Mouse (Mus musculus) intestine, embryonic 15.5 days (tissue): Measurements from ENCODE around the gene Zyg11b. TPM values are rescaled to one million over a fixed set of nuclear protein-coding genes. Genes with fewer than 3 reads are reported as not detected.

Experiments used
- ATAC-seq: fragments of 200-750 bp; cut with Nextera tagmentation; 2 replicates; pipeline ENCODE4 v1.8.0; 2017; ENCODE audit warnings: moderate TSS enrichment, moderate library complexity
- H3K27ac ChIP-seq: fragments of 300-500 bp; sonication (generic); 2 replicates; pipeline ENCODE4 v1.5.1; 2015; ENCODE audit warnings: mild to moderate bottlenecking, inconsistent platforms
- H3K27me3 ChIP-seq: fragments of 300-500 bp; sonication (generic); replicated peaks from 2 replicates; pipeline ENCODE4 v1.6.1; 2015; ENCODE audit warnings: inconsistent platforms
- H3K36me3 ChIP-seq: fragments of 300-500 bp; sonication (generic); 2 replicates; pipeline ENCODE4 v1.6.1; 2015; ENCODE audit warnings: inconsistent platforms
- H3K4me1 ChIP-seq: fragments of 300-500 bp; sonication (generic); replicated peaks from 2 replicates; pipeline ENCODE4 v1.6.1; 2015; ENCODE audit warnings: inconsistent platforms
- H3K4me2 ChIP-seq: fragments of 300-500 bp; sonication (generic); replicated peaks from 2 replicates; pipeline ENCODE4 v1.6.1; 2015; ENCODE audit warnings: mild to moderate bottlenecking, inconsistent platforms
- H3K4me3 ChIP-seq: fragments of 300-500 bp; sonication (generic); replicated peaks from 2 replicates; pipeline ENCODE4 v1.5.1; 2015; ENCODE audit warnings: inconsistent platforms
- H3K9ac ChIP-seq: fragments of 300-500 bp; sonication (generic); 2 replicates; pipeline ENCODE4 v1.6.1; 2015; ENCODE audit warnings: inconsistent platforms
- H3K9me3 ChIP-seq: fragments of 300-500 bp; sonication (generic); 2 replicates; pipeline ENCODE4 v1.6.1; 2016; ENCODE audit warnings: inconsistent platforms
- WGBS: fragments of 180-500 bp; shearing (Covaris S2); methylation state at CpG from one replicate; pipeline ENCODE4 v1.1.7; 2015; 5-methylcytosine and 5-hydroxymethylcytosine counted together
- polyA plus RNA-seq: library from polyadenylated mRNA; unstranded; fragments of >200 nt; fragmentation: Nextera tagmentation; extraction: Ambion mirVana; gene quantifications from 2 replicates; pipeline ENCODE4 v1.2.1, GENCODE M21; 2015

Zyg11b gene
- 8.3 and 8.6 TPM in 2 replicates for polyA plus RNA-seq

DNA sequence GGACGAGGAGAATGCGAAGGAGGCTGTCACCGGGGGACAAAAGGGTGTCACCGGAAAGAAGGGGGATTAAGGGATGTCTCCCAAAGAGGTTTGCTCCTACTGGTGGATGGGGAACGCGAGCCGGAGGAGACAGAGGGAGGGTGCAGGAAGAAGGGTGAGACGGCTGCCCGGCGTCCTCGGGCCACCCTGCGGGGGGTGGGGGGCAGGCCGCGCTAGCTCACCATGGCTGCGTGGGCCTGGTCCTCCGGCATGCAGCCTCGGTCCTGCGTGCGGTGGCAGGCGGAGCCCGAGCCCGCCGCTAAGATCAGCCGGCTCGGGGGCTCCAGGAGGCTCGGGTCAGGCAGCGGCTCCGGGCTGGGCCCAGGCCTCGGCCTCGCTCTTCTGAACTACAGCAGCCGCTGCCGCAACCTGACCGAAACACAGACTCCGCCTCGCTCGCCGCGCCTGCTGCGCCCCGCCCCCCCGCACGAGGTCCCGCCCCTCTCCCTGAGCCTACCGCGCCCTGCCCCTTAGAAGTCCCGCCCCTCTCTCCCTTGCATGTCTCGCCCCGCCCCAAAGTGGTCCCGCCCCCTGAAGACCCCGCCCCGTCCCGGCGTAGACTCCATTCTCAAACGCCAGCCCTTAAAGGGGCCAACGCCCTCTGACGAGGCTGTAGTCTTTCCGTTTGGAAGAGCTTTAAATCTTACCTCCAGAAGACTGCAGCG lies at the start of gene Zyg11b:
Zyg11b (minus strand) TSS at position 427 of the 704 bp plus-strand sequence.
- Histone ChIP-seq H3K27me3 (no peaks in the 10 kb centered on the region), H3K27ac (peak within 1 kb of the TSS; percentile 91), H3K9ac (peak within 1 kb of the TSS; percentile 97), H3K4me1 (peaks cover 9% of the 10 kb centered on the region), H3K4me3 (peak within 1 kb of the TSS; percentile 91), H3K36me3 (no peaks in the 10 kb centered on the region), H3K4me2 (peak within 1 kb of the TSS; percentile 76), H3K9me3 (no peaks in the 10 kb centered on the region)
- ATAC-seq, result peak; percentile 97
- under 1% methylated on average over 55 of the region's 58 CpGs for WGBS

DNA sequence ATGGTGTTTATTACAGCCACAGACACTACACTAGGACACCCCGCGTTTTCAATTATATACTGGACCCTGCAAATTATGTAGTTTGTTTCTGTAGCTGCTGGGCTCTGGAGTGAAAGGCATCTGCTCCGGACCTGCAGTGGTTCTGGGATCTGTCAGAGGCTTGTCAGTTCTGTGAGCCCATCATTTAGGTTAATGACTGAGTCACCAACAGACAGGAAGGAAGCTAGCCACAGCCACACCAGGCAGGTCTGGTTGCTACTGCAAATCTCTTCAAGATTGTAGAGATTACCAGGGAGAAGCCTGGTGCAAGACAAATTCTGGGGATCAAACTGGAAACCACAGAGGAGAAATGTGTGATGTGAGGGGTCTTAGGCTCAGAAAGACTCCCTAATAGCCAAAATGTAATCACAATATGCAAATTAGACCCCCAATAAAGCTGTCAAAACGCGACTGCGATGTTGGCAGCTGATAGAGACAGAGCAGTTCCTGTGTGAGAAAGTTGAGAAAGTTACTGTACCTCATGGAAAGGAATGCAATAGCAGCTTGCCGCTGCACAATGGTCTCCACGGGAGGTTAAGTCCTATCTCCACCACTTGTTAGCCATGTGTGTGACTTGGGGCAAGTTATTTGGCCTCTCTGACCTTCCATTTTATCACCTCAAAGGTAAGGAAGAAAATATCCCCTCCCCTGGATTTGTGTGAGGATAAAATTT lies 49.1 kb upstream of the Zyg11b start:
- Histone ChIP-seq H3K4me3 (no peak overlapping the region), H3K27me3 (no peaks in the 10 kb centered on the region), H3K27ac (0 out of 2 replicates have a peak overlapping the region, but pooled peaks have one; percentile 49), H3K4me1 (peaks cover 42% of the 10 kb centered on the region), H3K9ac (no peak overlapping the region), H3K9me3 (no peaks in the 10 kb centered on the region), H3K36me3 (no peaks in the 10 kb centered on the region), H3K4me2 (no peak overlapping the region)
- ATAC-seq, result no peak
- WGBS, result 26% methylated on average over 8 of the region's 8 CpGs

DNA sequence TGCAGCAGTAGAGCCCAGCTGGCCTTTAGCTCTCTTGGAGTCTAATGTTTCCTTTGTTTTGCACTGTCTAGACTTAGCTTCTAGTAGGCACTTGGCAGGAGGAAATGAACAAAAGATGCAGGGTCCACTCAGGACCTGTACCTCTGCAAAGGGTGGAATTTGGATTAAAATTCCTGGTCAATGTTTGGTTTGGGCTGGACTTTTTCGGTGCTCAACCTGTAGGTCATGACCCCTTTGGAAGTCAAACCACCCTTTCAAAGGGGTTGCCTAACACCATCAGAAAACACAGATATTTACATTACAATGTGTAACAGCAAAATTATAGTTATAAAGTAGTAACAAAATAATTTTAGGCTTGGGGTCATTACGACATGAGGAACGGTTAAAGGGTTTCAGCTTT lies 48.2 kb upstream of the Zyg11b start:
- H3K4me2 ChIP-seq, result no peak overlapping the region
- H3K4me3 ChIP-seq, result no peak overlapping the region
- no peaks in the 10 kb centered on the region for H3K36me3 ChIP-seq
- H3K27me3 ChIP-seq, result no peaks in the 10 kb centered on the region
- no peak for ATAC-seq
- peaks cover 46% of the 10 kb centered on the region for H3K4me1 ChIP-seq
- peak overlapping the region; percentile 23; the same call in 1 of the 2 replicates for H3K27ac ChIP-seq
- WGBS, result 80% methylated on average over 3 of the region's 3 CpGs
- no peak overlapping the region for H3K9ac ChIP-seq
- no peaks in the 10 kb centered on the region for H3K9me3 ChIP-seq

DNA sequence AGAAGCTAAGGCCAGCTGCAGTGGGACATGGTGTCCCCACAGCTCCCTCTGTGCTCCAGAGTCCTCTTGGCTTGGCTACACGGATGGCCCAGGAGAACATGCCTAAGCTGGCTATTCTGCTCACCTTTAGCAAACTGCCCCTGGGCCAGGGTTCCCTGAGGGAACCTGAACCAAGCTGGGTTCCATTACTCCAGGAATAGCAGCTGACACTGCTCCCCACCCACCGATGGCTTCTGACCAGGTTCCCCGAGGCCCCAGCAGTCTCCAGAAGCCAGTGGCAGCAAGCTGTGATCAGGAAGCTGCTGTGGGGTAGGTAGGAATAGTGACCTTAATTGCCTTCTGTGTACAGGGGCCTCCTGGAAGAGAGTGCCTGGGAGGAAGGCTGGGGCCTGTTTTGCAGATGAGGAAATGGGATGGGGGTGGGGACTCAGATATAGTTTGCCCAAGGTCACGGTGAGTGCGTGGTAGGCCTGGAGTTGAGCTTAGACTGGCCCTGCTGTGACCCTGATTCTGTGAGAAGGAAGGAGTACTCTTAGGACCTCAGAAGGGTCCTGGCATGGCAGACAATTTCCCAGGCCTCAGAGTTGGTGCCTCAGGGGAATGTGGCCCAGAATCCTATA lies 47.5 kb upstream of the Zyg11b start:
- WGBS, result 22% methylated on average over 5 of the region's 5 CpGs
- Histone ChIP-seq H3K9ac (no peak overlapping the region), H3K4me3 (no peak overlapping the region), H3K4me2 (no peak overlapping the region), H3K27ac (peak overlapping the region; percentile 23; the same call in 1 of the 2 replicates), H3K27me3 (no peaks in the 10 kb centered on the region), H3K4me1 (peaks cover 46% of the 10 kb centered on the region), H3K36me3 (no peaks in the 10 kb centered on the region), H3K9me3 (no peaks in the 10 kb centered on the region)
- peak; percentile 57 for ATAC-seq

DNA sequence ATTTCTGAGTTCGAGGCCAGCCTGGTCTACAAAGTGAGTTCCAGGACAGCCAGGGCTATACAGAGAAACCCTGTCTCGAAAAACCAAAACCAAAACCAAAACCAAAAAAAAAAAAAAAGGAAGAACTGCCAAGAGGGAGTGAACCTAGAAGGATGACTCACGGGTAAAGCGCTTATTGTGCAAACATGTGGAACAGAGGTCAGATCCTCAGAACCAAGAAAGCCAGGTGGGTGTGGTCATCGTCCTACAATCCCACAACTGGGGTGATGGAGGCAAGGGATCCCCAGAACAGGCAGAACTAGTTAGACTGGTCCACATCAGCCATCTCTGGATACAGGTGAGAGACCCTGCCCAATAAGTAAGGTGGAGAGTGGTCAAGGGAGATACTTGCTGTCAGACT lies 46.2 kb upstream of the Zyg11b start:
- no peak overlapping the region for H3K4me3 ChIP-seq
- no peak overlapping the region for H3K27ac ChIP-seq
- no peak overlapping the region for H3K4me2 ChIP-seq
- H3K36me3 ChIP-seq, result no peaks in the 10 kb centered on the region
- no peak overlapping the region for H3K9ac ChIP-seq
- no peaks in the 10 kb centered on the region for H3K9me3 ChIP-seq
- peaks cover 46% of the 10 kb centered on the region for H3K4me1 ChIP-seq
- H3K27me3 ChIP-seq, result no peaks in the 10 kb centered on the region
- ATAC-seq, result peak; percentile 67
- WGBS, result 65% methylated on average over 5 of the region's 5 CpGs

DNA sequence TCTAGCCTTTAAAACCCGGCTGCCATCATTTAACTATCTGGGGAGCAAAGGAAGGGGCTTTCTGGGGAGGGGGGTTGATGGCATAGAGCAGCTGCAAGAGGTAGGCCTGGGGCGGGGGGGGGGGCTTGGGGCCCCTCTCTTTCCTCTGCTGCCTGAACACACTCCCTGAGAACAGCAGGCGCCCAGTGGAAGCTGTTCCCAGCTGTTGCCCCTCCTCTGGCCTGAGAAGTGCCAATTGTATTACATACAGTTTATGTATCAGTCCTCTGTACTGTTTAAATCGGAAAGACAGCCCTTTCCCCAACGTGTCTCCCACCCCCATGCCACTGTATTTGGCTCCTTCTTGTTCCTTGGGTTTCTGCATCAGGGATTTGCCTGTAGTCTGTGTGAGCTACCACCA lies 44.9 kb upstream of the Zyg11b start:
- H3K9ac ChIP-seq, result no peak overlapping the region
- H3K4me1 ChIP-seq, result peaks cover 39% of the 10 kb centered on the region
- no peak overlapping the region for H3K4me2 ChIP-seq
- ATAC-seq, result no peak
- no peaks in the 10 kb centered on the region for H3K9me3 ChIP-seq
- H3K36me3 ChIP-seq, result no peaks in the 10 kb centered on the region
- H3K4me3 ChIP-seq, result no peak overlapping the region
- H3K27me3 ChIP-seq, result no peaks in the 10 kb centered on the region
- H3K27ac ChIP-seq, result peak overlapping the region; percentile 2; the same call in 1 of the 2 replicates
- WGBS, result 31% methylated on average over 4 of the region's 5 CpGs

DNA sequence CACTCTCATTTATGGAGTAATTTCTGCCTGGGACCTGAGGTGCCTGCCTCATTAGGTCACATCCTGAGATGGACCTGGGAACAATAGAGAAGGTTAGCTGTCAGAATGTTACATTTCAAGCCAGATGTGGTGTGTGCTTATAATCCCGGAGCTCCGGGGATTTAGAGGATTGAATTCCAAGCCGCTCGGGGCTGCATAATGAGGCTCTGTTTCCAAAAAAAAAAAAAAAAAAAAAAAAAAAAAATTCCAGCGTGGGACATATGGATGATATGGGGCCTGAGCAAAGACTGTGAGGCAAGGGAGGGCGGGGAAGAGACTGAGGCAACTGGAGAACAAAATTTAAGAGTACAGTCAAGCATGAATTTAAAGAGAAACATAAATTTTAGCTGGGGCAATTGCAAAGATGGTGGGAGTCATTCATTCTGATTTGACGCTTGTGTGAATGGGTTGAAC lies 43.8 kb upstream of the Zyg11b start:
- H3K9me3 ChIP-seq, result no peaks in the 10 kb centered on the region
- H3K27ac ChIP-seq, result 0 out of 2 replicates have a peak overlapping the region, but pooled peaks have one; percentile 38
- no peaks in the 10 kb centered on the region for H3K27me3 ChIP-seq
- no peaks in the 10 kb centered on the region for H3K36me3 ChIP-seq
- no peak overlapping the region for H3K9ac ChIP-seq
- WGBS, result 32% methylated on average over 7 of the region's 7 CpGs
- H3K4me3 ChIP-seq, result no peak overlapping the region
- H3K4me2 ChIP-seq, result no peak overlapping the region
- H3K4me1 ChIP-seq, result peaks cover 27% of the 10 kb centered on the region
- no peak for ATAC-seq

DNA sequence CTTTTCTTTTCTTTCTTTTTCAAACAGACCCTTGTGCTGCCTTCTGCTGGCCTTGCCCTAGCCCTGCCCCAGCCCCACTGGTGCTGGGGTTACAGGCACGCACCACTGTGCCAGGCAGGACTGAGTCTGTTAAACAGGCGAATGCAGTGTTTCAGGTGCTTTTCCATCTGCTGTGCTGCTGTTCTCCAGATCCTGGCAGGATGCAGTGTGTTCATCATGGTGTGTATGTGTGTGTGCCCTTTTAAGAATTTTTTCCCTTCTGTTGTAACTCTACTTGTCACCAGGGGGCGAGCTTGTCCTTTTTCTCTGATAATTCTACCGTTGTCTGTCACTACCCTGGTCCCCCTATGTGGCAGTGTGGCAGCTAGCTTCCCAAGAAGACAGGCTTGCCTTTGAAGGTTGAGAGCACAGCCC lies 38.4 kb upstream of the Zyg11b start:
- 14% methylated on average over 4 of the region's 4 CpGs for WGBS

DNA sequence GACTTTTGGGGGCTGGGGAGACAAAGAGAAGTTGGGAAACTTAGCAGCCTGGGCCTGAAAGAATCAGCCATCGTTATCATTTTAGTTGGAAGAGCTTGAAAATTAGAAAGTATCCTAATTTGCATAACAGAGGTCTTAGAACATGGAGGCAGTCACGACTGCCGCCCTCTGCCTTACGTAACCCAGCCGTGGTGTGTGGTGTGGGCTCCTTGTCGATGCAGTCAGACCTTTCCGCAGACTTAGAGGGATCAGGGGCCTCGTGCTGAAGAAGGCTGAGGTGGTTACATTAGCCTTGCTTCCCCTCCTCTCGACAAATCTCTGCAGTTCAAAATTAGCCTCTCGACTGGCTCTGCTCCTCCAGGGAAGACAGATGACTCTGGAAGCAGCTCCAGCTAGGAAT lies 37.9 kb upstream of the Zyg11b start:
- Histone ChIP-seq H3K4me2 (no peak overlapping the region), H3K9ac (no peak overlapping the region), H3K27ac (no peak overlapping the region; the same call in 1 of the 2 replicates), H3K4me3 (no peak overlapping the region), H3K36me3 (peaks cover 19% of the 10 kb centered on the region; the same call in 1 of the 2 replicates), H3K9me3 (no peaks in the 10 kb centered on the region), H3K4me1 (0 out of 2 replicates have a peak, but pooled peaks cover 8% of the 10 kb centered on the region), H3K27me3 (no peaks in the 10 kb centered on the region)
- ATAC-seq, result peak; percentile 22; the same call in 1 of the 2 replicates
- WGBS, result 61% methylated on average over 10 of the region's 10 CpGs

More for the DNA sequence above, 38.4 kb upstream of the Zyg11b start:
- H3K36me3 ChIP-seq, result peaks cover 19% of the 10 kb centered on the region; the same call in 1 of the 2 replicates
- no peak overlapping the region for H3K4me2 ChIP-seq
- H3K27ac ChIP-seq, result no peak overlapping the region
- H3K9ac ChIP-seq, result no peak overlapping the region
- H3K4me3 ChIP-seq, result no peak overlapping the region
- H3K4me1 ChIP-seq, result 0 out of 2 replicates have a peak, but pooled peaks cover 9% of the 10 kb centered on the region
- no peaks in the 10 kb centered on the region for H3K27me3 ChIP-seq
- peak; percentile 85 for ATAC-seq
- no peaks in the 10 kb centered on the region for H3K9me3 ChIP-seq

DNA sequence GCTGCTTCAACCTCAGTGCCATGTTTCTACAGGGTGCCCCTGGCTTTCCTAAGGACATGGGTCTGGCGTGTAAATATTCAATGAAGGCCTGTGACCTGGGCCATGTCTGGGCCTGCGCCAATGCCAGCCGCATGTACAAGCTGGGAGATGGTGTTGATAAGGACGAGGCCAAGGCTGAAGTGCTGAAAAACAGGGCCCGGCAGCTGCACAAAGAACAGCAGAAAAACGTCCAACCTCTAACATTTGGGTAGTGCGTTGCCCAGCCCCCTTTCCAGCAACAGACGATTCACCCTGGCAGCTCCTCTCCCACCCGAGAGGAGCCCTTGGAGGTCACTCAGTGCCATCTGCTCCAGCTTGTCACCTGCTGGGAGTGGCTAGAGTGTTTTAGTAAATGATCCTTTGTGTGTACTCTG lies 37.4 kb upstream of the Zyg11b start:
- Histone ChIP-seq H3K9me3 (no peaks in the 10 kb centered on the region), H3K27me3 (no peaks in the 10 kb centered on the region), H3K4me2 (no peak overlapping the region), H3K36me3 (peaks cover 19% of the 10 kb centered on the region; the same call in 1 of the 2 replicates), H3K4me1 (0 out of 2 replicates have a peak, but pooled peaks cover 8% of the 10 kb centered on the region), H3K27ac (peak overlapping the region; percentile 22), H3K4me3 (no peak overlapping the region), H3K9ac (no peak overlapping the region)
- WGBS, result 60% methylated on average over 9 of the region's 9 CpGs
- no peak for ATAC-seq

DNA sequence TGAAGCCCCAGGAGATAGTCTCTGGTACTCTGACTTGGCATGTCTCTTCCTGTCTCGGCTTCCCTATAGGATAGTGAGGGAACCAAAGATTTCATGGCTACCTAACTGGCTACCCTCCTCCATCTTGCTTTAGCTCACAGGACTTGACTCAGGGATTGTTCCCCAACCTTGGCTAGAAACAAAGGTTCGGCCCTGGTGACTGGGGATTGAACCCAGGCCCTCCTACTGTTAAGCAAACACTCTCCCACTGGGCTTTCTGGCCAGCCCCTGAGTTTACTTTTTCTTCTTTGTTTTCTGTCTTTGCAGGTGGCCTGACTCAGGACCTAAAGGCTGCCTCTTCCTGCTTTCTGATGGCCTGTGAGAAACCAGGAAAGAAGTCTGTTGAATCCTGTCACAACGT lies 36.9 kb upstream of the Zyg11b start:
- Histone ChIP-seq H3K9me3 (no peaks in the 10 kb centered on the region), H3K27ac (0 out of 2 replicates have a peak overlapping the region, but pooled peaks have one; percentile 22), H3K27me3 (no peaks in the 10 kb centered on the region), H3K4me3 (no peak overlapping the region), H3K36me3 (peaks cover 19% of the 10 kb centered on the region; the same call in 1 of the 2 replicates), H3K4me1 (0 out of 2 replicates have a peak, but pooled peaks cover 8% of the 10 kb centered on the region), H3K4me2 (no peak overlapping the region), H3K9ac (no peak overlapping the region)
- 49% methylated on average over 3 of the region's 3 CpGs for WGBS
- no peak for ATAC-seq

DNA sequence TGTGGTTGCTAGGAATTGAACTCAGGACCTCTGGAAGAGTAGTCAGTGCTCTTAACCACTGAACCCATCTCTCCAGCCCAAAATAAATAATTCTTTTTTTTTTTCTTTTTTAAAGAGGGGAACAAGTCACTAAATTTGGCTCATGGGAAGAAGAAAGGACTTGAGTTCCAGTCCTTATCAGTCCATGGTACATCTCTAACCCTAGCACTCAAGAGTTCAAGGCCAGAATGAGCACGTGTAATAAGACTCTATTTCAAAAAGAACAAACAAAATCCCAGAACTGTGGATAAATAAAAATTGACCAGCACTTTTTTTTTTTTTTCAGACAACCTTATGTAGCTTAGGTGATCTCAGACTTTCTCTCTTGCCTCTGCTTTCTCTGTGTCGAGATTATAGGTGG lies 35.9 kb upstream of the Zyg11b start:
- H3K9ac ChIP-seq, result no peak overlapping the region
- no peak overlapping the region for H3K4me3 ChIP-seq
- ATAC-seq, result no peak
- no peaks in the 10 kb centered on the region for H3K9me3 ChIP-seq
- 69% methylated on average over 2 of the region's 2 CpGs for WGBS
- H3K4me2 ChIP-seq, result no peak overlapping the region
- peaks cover 19% of the 10 kb centered on the region; the same call in 1 of the 2 replicates for H3K36me3 ChIP-seq
- no peak overlapping the region for H3K27ac ChIP-seq
- H3K27me3 ChIP-seq, result no peaks in the 10 kb centered on the region
- 0 out of 2 replicates have a peak, but pooled peaks cover 8% of the 10 kb centered on the region for H3K4me1 ChIP-seq
